Mouse (Mus musculus) kidney, adult 8-10 months (tissue): ENCODE data around the gene Gramd4.
"Not testable (repeated sequence)": the region's sequence is repeated elsewhere in the genome, so short reads cannot be mapped to it uniquely, and the experiment has no call there.

Source experiments
- DNase-seq, 2 experiments: peaks; one replicate each; pipeline ENCODE4 v3.0.0; 2022

Gene Gramd4

GRCm38 (mm10) chr15:86091998-86092670 lies 34.6 kb downstream of the Gramd4 start:
- peak; percentile 95 for DNase-seq

GRCm38 (mm10) chr15:86093236-86093635 lies 35.7 kb downstream of the Gramd4 start:
- DNase-seq, result no peak

DNA sequence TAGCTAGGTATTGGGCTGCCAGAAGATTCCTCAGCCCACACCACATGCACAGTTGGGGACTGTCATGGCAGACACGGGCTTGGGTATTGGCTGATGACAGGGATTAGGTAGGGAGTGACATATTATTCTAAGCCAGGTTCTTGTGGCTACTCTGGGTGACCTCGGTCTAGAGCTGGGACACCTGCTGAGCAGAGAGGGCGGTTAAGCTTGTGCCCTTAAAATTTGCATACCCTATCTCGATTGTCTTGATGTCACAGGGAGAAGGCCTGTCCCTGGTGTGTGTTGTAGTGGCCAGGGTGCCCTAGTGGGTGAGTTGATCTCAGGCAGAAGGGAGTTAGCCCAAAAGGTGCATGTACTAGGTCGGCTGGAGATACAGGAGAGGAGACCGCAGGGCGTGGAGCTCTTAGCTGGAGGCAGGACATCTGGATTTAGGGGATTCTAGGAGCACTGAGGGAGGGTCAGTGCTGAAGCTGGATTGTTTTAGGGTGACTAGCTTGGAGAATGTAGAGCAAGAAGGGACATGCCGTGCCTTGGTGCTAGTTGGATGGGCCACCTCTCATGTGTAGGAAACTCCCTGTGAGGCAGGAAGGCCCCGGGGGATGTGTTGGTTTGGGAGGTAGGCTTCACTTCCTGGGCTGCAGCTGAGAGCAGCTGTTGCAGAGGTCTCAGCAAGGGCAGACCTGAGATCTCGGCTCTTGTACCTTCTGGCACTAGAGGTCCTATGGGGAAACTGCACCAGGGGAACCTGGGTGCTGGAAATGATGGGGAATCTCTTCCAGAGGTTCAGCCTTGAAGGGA lies 37.0 kb downstream of the Gramd4 start:
- DNase-seq, result no peak

DNA sequence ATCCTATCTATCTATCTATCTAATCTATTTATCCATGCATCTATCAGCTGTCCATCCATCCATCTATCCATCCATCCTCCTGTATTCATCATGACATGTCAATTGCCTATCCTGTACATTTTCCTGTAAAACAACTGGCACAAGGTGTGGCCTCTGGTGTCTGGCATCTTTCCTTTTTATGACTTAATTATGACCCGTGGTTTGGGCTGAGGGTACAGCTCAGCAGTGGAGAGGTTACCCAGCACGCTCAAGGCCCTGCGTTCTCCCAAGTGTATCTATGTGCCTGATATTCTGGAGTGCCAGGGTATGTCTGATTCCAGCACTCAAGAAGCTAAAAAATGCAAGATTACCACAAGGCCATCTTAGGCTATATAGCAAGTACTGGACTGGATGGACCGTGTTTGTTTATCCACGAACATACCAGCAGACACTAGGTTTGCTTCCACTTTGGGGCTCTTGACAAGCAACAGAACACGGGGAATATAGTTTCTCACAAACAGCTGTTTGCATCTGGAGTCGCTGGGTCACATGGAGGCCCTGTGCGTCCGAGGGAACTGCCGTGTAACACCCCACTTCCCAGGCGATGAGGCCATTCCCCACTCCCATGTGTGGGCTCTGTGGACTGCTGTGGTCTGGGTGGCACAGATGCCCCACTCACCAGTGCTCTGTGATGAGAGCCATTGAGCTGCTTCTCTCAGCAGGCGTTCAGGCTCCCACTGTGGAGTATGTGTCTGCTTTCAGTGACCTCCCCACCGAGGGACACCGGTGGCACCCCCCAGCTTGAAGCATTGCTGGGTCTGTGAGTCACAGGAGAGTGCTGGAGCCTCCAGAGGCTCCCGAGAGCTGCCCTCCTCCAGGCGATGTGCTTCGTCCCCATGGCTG lies 38.5 kb downstream of the Gramd4 start:
- DNase-seq, result no peak

- DNase-seq, result not testable (repeated sequence)
Observed at GRCm38 (mm10) chr15:86096604-86097020, 39.1 kb downstream of the Gramd4 start.

DNA sequence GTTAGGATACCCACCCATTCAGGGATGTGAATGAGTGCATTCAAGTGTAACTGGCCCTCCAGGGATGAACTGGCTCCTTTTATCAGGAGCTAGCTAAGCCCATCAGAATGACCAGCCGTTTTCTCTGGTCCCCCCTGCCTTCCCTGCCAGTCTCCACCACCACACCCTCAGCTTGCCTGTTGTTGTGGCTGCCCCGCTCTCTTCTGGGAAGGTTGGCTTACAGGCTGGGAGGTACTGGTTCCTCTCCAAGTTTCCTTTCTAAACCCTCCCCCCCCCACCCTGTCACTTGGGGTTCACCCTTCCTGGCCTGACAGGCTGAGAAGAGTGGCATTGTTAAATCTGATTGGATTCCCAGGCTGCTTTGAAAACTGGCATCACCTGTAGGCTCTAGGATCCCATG lies 40.4 kb downstream of the Gramd4 start:
- DNase-seq, result no peak

- no peak for DNase-seq
Observed at GRCm38 (mm10) chr15:86101585-86101984, 44.1 kb downstream of the Gramd4 start.

DNA sequence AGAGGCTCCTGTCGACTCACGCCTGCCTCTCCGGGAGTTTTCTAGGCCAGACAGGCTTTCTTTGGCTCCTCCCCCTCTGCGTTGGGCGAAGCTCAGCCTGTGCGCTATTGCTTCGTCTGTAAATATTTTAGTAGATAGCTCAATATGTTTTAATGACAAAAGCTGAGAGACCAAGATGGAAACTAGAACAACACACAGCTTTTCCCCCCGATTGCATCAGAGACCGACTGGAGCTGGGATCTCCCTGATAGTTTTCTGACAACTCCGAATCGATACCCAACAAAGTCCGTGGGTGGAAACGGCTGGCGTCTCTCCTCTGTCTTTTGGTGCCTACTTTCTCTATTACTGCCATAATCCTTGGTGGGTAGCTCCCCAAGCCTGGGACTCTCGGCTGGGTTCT lies 44.8 kb downstream of the Gramd4 start:
- DNase-seq, result no peak

DNA sequence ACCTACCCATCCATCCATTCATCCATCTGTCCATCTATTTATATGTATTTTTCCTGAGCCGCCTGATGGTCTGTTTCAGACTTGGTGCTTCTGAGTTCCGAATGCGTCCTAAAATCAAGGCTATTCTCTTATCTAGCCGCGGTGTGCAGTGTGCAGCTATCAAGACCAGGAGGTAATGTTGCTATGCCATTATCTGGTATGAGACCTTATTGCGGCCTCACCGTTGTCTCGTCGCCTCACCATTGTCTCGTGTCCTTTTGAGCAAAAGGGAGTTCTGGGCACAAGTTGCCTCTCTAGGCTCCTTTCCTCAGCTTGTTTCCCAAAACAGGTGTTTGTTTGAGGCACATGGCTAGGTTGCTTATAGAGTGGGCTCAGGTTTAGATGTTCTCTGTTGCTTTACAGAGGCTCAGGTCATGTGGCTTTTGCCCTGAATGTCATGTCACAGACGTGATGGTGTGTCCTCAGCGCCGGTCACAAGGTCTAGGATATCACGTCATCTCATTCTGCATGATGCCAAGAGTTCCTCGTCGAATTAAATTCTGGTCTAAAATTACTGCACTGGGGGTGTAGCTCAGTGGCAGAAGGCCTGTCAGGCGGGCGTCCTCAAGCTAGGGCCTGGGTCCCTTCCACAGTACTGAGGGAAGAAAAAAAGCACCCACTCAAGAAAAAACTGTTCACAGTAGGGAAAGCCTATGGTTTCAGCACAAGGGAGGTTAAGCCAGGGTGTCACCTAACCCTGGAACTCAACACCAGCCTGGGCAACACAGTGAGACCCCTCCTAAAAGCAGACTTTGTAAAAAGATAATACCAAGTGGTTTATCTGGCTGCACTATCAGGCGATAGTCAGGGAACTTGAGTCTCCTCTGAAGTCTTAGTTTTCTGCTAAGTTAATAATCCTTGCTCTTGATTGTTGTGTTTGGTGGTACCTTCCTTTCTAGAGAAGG lies 47.2 kb downstream of the Gramd4 start:
- no peak for DNase-seq

DNA sequence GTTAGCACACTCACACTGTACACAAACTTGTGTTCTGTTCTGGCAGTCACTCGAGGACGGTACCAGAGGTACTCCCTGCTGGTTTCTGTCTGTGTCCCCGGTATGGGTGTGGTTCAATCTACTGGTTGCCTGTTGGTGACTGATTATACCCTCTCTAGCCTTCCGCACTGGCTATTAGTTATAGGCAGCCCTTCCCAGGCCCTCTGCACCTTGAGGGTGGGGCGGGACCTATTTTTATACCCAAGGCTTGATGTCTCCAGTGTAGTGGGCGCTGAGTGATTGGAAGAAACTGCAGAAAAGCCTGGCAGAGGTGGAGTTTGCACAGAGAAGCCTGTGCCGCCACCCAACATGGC lies 47.8 kb downstream of the Gramd4 start:
- no peak for DNase-seq

GRCm38 (mm10) chr15:86105751-86106150 lies 48.3 kb downstream of the Gramd4 start:
- DNase-seq, result no peak

GRCm38 (mm10) chr15:86107831-86108471 lies 50.5 kb downstream of the Gramd4 start:
- no peak for DNase-seq

GRCm38 (mm10) chr15:86109245-86109644 lies 51.8 kb downstream of the Gramd4 start:
- no peak for DNase-seq

- no peak for DNase-seq
Observed at GRCm38 (mm10) chr15:86109650-86110211, 52.2 kb downstream of the Gramd4 start.

DNA sequence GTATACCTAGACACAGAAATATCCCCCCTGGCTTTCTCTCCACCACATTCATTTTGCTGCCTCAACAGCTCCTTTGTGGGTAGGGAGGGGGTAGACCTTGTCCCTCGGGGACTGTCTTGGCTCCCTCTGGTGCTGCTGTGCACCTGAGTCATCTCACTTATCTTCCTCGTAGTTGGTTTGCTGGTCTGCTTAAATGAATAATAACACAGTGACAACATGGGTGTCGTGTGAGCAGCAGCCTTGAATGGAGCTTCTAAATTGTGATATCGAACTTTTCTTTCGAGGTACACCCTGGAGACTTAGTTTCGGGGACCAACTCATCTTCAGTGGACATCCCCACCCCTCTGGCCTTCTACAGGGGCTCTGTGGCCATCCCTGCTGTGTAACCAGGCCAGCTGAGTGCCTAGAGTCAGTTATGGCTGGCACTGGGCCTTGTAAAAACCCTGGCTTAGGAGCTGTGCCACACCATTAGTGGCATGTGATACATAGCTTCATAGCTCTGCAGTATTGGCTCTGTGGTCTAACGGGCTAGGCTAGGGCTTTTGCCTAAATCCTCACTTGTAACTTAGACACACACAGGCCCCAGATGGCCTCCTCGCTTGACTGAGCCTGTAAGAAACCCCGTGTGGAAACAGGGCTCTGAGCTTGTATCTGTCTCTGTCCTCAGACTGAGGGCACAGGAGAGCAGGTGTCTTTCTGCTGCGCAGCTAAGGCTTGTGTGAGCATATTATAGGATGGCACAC lies 53.0 kb downstream of the Gramd4 start:
- DNase-seq, result no peak

- DNase-seq, result no peak
Observed at GRCm38 (mm10) chr15:86112707-86113341, 55.3 kb downstream of the Gramd4 start.

DNA sequence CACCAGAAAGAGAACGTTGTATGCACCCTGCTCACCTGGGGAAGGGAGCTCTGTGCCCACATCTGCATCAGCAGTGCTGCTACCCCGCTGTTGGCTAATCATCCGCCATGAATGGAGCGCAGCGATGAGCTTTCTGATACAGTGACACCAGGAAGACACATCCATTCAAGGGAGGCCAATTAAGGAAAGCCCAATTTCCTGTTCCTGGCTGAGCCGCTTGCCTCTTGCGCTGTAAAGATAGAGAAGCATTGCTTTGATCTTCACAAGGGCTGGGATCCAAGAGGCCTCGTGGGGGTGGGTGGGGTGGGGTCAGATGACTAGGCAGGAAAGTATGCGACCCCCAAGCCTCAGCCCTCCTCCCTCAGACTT lies 55.8 kb downstream of the Gramd4 start:
- DNase-seq, result no peak

DNA sequence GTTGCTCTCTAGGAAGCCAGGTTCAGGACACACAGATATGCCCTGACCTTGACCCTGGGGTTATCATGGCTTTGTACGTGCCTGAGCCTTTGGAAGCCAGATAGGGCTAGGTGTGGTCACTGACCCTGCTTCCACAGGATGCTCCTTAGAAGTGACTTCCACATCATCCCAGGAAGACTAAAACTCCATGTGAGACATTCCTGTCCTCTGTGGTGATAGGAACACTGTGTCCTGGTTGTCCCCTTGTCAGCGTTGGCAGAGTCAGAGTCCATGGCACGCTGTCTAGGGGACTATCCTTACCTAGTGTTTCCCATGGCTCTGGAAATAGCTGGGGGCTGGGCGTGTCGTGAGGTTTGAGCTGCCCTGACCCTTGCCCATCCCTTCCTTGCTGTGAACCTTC lies 58.9 kb downstream of the Gramd4 start:
- DNase-seq, result peak; percentile 59 to 63

DNA sequence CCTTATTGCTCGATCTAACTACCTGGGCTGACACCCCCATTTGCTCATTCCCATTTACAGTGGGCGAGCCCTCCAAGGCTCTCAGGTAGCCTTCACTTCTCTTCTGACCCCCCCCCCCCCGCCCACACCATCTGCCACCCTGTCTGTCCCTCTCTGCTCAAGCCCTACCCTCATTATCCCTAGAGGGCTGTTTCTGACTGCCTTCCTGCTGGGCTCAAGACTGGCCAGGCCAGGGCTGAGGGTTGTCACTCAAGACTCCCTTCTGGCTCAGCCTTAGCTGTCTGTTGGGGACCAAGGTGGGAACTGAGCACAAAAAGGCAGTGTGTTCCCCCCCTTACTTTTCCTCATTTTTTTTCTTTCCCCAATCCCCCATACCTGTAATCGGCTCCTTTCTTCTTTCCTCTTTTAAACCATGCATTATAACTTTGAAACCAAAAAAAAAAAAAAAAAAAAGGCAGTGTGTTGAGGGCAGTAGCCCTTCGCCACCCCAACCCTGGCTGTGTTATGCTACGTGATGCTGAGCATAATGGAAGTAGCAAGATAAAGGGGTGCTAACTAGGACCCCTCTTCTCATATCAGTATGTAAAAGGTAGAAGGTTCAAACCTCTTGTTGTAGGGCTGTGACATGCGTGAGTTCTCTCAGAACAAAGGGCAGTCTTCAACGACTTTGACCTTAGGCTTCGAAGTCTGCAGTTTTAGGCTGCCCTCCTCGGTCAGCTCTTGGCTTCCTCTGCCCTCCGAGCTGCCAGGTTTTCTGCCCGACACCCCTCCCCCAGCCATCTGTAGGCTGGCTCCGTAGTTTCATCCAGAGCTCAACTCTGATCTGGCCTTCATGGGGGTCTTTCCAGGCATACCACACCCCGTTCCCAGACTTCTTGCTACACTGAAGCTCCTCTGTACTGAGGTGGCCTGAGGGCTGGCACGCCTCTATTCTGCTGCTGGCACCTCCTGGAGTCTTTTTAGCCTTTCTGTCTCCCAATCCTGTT lies 59.9 kb downstream of the Gramd4 start:
- peak; percentile 84 to 85 for DNase-seq
